Mouse (Mus musculus) testis, adult 2 months (tissue): ENCODE results near the gene C1qtnf3. TPM values are rescaled to one million over a fixed set of nuclear protein-coding genes. Genes with fewer than 3 reads are reported as not detected.

Experiments used
- H3K27ac ChIP-seq: fragments of 200-500 bp; 2 replicates; pipeline ENCODE4 v1.5.1; 2012; ENCODE audit warnings: low read depth, low read length; ENCODE audit not compliant: control insufficient read depth, insufficient read depth
- H3K27me3 ChIP-seq: fragments of 200-500 bp; 2 replicates; pipeline ENCODE4 v1.6.1; 2012; ENCODE audit warnings: mild to moderate bottlenecking, low read length, moderate library complexity; ENCODE audit not compliant: control insufficient read depth, insufficient read depth
- H3K36me3 ChIP-seq: fragments of 200-500 bp; 2 replicates; pipeline ENCODE4 v1.6.1; 2012; ENCODE audit warnings: mild to moderate bottlenecking, low read length; ENCODE audit not compliant: control insufficient read depth, insufficient read depth
- H3K4me1 ChIP-seq: fragments of 200-500 bp; 2 replicates; pipeline ENCODE4 v1.6.1; 2012; ENCODE audit warnings: low read length; ENCODE audit not compliant: control insufficient read depth, insufficient read depth
- H3K4me3 ChIP-seq: fragments of 200-500 bp; 2 replicates; pipeline ENCODE4 v1.5.1; 2012; ENCODE audit warnings: low read depth, mild to moderate bottlenecking, low read length, moderate library complexity, mixed read lengths; ENCODE audit not compliant: control insufficient read depth
- CTCF ChIP-seq: fragments of 200-500 bp; IDR thresholded peaks from 2 replicates; pipeline ENCODE4 v1.5.1; 2012; ENCODE audit warnings: low read depth, mild to moderate bottlenecking, inconsistent platforms, low read length, moderate library complexity; ENCODE audit not compliant: control insufficient read depth, insufficient read depth, insufficient replicate concordance
- POLR2A ChIP-seq: fragments of 200-500 bp; IDR thresholded peaks from 2 replicates; pipeline ENCODE4 v1.6.1; 2012; ENCODE audit warnings: low read depth, mild to moderate bottlenecking, inconsistent platforms, low read length, moderate library complexity; ENCODE audit not compliant: control insufficient read depth
- polyA plus RNA-seq: library from polyadenylated mRNA; depleted of rRNA; stranded (reverse); fragments of >200 nt; gene quantifications from 2 replicates; pipeline ENCODE4 v1.2.3, GENCODE M21; 2012

Gene C1qtnf3
- polyA plus RNA-seq, 1 experiment: 3.1 TPM

DNA sequence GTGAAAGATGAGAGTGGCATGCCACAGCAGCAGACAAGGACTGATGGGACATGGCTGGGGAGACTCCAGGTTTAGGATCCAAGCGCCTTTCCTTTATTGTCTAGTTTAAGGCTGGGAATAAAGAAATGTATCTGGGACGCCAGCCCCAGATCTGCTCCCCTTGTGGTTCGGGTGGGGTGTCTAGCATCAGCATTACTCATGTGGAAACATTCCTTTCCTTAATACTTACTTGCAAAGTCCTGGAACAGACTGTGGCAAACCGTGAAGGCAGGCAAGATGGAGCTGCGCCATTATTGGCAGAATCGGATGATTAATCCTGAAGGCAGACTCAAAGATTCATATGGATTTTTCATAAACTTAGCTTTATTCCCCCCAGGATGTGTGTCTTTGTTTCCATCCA is 10.2 kb upstream of the C1qtnf3 start:
- Histone ChIP-seq H3K27ac (no peak overlapping the region), H3K36me3 (no peaks in the 10 kb centered on the region)
- TF ChIP-seq POLR2A (no peak), CTCF (no peak)

DNA sequence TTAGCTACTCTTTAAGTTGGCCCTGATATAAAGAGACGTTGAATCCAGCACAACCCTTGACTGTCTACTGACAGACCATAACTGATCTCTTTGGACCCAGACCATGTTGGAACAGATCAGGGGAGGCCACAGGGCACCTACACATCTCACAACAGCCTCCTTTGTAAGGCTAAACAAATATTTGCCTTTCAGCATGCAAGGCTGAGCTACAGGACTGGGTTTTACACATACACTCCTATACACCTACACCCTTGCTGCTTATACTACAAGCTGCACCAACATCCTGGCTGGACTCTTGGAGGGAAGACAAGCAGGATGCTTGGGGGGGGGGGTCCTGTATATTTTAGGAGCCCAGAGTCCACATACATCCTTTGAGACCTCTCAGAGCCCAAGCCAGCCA is 4.3 kb upstream of the C1qtnf3 start:
- Histone ChIP-seq H3K4me3 (no peak overlapping the region), H3K4me1 (peaks cover 5% of the 10 kb centered on the region), H3K27ac (no peak overlapping the region), H3K27me3 (no peaks in the 10 kb centered on the region), H3K36me3 (no peaks in the 10 kb centered on the region)
- TF ChIP-seq POLR2A (no peak), CTCF (no peak)

More for the DNA sequence above, 10.2 kb upstream of the C1qtnf3 start:
- H3K27me3 ChIP-seq: no peaks in the 10 kb centered on the region
- H3K4me3 ChIP-seq: no peak overlapping the region
- H3K4me1 ChIP-seq: no peaks in the 10 kb centered on the region

DNA sequence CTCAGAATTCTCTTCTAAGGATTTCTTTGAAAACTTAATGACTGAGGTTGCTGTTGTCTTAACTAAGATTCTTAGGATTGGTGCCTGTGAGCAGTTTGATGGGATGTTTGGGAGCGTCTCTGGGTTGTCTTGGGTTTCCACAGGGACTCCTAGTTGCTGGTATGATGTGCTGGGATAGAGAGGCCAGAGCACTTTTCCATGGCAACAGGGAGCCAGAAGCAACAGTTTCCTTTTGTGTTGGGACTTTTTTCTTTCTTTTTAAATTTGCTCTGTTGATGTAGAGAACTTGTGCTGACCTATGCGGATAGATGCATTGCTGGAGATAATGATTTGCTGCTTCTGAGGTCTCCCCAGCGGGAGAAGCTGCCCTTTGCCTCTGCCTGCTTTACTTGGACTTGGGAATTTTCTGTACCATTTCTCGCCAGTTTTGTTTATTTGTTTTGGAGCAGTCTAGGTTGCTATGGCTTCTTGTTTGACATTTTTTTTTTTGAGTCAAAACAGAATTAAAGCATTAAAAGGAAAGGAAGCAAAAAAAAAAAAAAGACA is 701 bp downstream of the C1qtnf3 start:
- Histone ChIP-seq H3K4me3 (no peak overlapping the region), H3K27ac (peak overlapping the region; percentile 29), H3K27me3 (no peaks in the 10 kb centered on the region), H3K36me3 (no peaks in the 10 kb centered on the region), H3K4me1 (peaks cover 5% of the 10 kb centered on the region)
- no peak for TF ChIP-seq CTCF

DNA sequence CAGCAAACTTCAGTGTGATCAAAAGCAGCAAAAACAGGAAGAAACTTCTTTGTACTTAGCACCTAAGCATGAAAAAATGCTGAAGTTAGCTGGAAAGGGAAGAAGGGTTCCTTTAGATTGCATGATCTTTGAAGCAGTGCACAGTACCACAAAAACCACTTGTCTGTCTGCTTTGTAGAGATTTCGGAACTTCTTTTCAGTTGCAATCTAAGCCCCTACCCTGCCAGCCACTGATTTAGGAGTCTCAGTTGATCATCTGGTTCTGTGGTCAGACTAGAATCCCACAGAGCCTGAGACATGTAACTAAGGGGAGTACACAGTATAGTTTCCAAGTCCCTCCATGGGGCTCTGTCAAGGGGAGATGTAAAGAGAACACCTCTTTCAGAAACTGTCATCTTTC is 1.3 kb downstream of the C1qtnf3 start:
- TF ChIP-seq CTCF (no peak), POLR2A (no peak)
- no peak overlapping the region for H3K4me3 ChIP-seq
- no peaks in the 10 kb centered on the region for H3K27me3 ChIP-seq
- H3K4me1 ChIP-seq: peaks cover 5% of the 10 kb centered on the region
- H3K27ac ChIP-seq: no peak overlapping the region; the same call in 1 of the 2 replicates
- H3K36me3 ChIP-seq: no peaks in the 10 kb centered on the region

DNA sequence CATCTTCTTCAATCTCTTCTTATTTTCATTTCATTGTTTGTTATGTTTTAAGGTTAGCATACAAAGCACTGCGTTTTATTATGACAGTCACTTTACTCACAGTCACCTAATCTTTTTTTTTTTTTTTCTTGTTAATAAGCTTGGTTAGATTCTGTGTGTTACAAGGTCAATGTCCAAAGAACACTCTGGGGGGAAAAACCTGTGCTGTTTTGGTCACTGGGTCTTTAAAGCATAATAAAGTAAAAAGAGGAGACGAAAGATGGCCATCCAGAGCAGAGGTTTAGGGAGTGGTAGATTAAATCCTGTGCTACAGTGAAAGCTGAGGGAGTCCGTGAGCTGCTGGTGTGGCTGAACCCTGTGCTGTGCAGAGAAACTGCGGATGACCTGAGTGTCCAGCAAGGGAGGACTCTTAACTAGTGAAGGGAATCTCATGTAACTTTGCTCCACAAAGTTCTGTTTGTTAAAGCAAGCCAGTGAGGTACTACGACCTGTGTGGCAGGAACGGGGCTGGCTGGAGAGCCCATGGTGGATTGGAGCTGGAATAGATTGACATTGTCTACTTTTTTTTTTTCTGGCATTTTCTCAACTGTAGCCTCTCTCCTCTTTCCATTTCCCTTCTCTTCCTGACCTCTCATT is 2.4 kb downstream of the C1qtnf3 start:
- TF ChIP-seq POLR2A (no peak), CTCF (no peak)
- no peaks in the 10 kb centered on the region for H3K36me3 ChIP-seq
- H3K27me3 ChIP-seq: no peaks in the 10 kb centered on the region
- H3K4me3 ChIP-seq: no peak overlapping the region
- peak overlapping the region; percentile 60; the same call in 1 of the 2 replicates for H3K27ac ChIP-seq
- peaks cover 5% of the 10 kb centered on the region for H3K4me1 ChIP-seq

DNA sequence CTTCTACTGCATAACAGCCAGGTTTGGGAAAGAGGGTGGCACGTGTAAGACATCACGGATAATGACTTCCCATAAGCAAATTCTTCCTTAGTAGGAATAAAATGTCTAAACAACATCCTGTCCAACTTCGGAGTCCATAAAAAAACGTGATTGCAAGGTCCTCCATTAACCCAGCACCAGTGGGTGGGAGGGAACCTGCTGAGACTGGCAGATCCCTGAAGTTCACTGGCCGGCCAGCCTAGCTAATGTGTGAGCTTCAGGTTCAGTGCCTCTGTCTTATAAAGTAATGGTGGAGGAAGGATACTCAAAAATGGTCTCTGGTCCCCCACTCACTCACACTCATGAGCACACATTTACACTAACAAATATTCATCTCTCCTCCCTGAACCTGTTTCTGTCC is 3.0 kb downstream of the C1qtnf3 start:
- Histone ChIP-seq H3K4me1 (peaks cover 5% of the 10 kb centered on the region), H3K4me3 (no peak overlapping the region), H3K27ac (no peak overlapping the region), H3K27me3 (no peaks in the 10 kb centered on the region), H3K36me3 (no peaks in the 10 kb centered on the region)
- TF ChIP-seq POLR2A: no peak
- no peak for TF ChIP-seq CTCF

DNA sequence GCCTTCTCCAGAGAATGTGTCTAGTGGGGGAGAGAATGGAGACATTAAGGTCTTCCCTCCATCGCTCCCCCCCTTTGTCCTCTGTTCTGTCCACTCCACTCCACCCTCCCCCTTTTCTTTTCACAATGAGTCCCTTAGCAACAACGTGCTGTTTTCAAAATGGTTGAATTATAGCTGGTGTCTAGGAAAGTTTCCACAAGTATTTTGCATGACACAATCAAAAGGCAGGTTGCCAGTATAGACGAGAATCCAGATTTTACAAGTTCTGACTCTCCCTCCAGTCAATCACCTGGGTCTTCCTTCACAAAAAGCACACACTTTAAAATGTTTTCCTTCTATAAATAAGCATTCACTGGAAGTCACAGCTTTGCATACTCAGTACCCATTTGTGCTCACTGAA is 4.6 kb downstream of the C1qtnf3 start:
- Histone ChIP-seq H3K27me3 (no peaks in the 10 kb centered on the region), H3K4me1 (peaks cover 5% of the 10 kb centered on the region), H3K27ac (no peak overlapping the region), H3K4me3 (no peak overlapping the region), H3K36me3 (no peaks in the 10 kb centered on the region)
- TF ChIP-seq POLR2A: no peak
- TF ChIP-seq CTCF: no peak

DNA sequence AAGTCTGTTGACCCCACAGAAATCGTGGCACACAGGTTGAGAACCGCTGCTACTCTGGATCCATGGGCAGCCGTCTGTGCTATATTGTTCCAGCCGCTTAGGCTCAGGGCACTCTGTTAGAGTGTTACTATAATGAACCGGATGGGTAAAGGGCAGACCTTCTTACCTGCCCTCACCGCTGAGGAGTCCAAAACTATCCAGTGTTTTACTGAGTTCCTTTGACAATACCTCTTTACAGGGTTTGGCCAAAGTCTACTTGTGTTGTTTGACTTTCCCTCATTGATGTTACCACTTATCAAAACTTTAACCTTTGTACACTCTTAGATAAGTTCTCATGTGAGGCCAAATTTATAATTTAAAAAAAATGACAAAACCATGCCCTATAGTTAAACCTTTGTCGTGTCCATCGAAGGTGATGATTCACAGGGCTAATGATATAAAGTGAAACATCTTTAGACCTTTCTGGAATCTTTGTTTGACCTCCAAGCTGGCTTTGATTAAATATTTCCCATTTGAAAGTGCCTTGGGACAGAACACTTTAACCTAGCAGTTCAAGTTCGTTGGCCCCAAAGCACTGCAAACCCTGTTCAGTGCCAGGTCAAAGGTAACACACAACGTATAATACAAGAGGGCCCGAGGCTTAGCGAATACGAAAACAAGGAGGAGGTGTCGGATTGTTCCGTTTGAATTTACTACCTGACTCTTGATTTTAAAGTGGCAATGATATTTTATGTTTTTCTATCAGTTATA is 7.3 kb downstream of the C1qtnf3 start:
- Histone ChIP-seq H3K27ac (no peak overlapping the region), H3K4me1 (no peaks in the 10 kb centered on the region), H3K36me3 (no peaks in the 10 kb centered on the region), H3K4me3 (no peak overlapping the region), H3K27me3 (no peaks in the 10 kb centered on the region)
- TF ChIP-seq CTCF (no peak), POLR2A (no peak)
